Mouse (Mus musculus): ENCODE measurements around the gene Plekhb1. TPM values are rescaled to one million over a fixed set of nuclear protein-coding genes. Genes with fewer than 3 reads are reported as not detected.

Plekhb1 gene
- polyA plus RNA-seq, 1 experiment from 2014 or later = 1.4 TPM

- Histone ChIP-seq H3K27me3 (replicated peaks) (no peaks in the 10 kb centered on the region), H3K9me3 (replicated peaks) (no peaks in the 10 kb centered on the region), H3K9ac (no peak overlapping the region), H3K36me3 (no peaks in the 10 kb centered on the region), H3K4me1 (replicated peaks) (peaks cover 6% of the 10 kb centered on the region; the same call in 1 of the 2 replicates), H3K4me3 (no peak overlapping the region), H3K27ac (ENCODE audit: poor library complexity, severe bottlenecking) (no peak overlapping the region), H3K4me2 (no peak overlapping the region)
- ATAC-seq (ENCODE audit: insufficient number of reproducible peaks, low FRiP score) = no peak
- WGBS = 85% methylated on average over 4 of the region's 4 CpGs
Measured at GRCm38 (mm10) chr7:100616121-100616857, 45.9 kb downstream of the Plekhb1 start.

- H3K27ac ChIP-seq (ENCODE audit: poor library complexity, severe bottlenecking) = 0 out of 2 replicates have a peak overlapping the region, but pooled peaks have one; percentile 99
- H3K9ac ChIP-seq = peak overlapping the region; percentile 99
- peak overlapping the region; percentile 97 for H3K4me3 ChIP-seq
- ATAC-seq (ENCODE audit: insufficient number of reproducible peaks, low FRiP score) = no peak
- H3K4me1 ChIP-seq (replicated peaks) = peaks cover 10% of the 10 kb centered on the region; the same call in 1 of the 2 replicates
- no peaks in the 10 kb centered on the region for H3K36me3 ChIP-seq
- H3K4me2 ChIP-seq = peak overlapping the region; percentile 67
- 19% methylated on average over 4 of the region's 4 CpGs for WGBS
- H3K27me3 ChIP-seq (replicated peaks) = no peaks in the 10 kb centered on the region
- no peaks in the 10 kb centered on the region for H3K9me3 ChIP-seq (replicated peaks)
Measured at GRCm38 (mm10) chr7:100608910-100609309, 53.3 kb downstream of the Plekhb1 start.

GRCm38 (mm10) chr7:100608130-100608741, 54.0 kb downstream of the Plekhb1 start, which contains the start of gene Mrpl48:
TSS of gene Mrpl48 (minus strand) at chr7:100608301.
- no peaks in the 10 kb centered on the region for H3K36me3 ChIP-seq
- peak within 1 kb of the TSS; percentile 67 for H3K4me2 ChIP-seq
- H3K27me3 ChIP-seq (replicated peaks) = no peaks in the 10 kb centered on the region
- peak; percentile 56 for ATAC-seq (ENCODE audit: insufficient number of reproducible peaks, low FRiP score)
- peak within 1 kb of the TSS; percentile 99 for H3K9ac ChIP-seq
- under 1% methylated on average over 43 of the region's 43 CpGs for WGBS
- peak within 1 kb of the TSS; percentile 99 for H3K27ac ChIP-seq (ENCODE audit: poor library complexity, severe bottlenecking)
- peak within 1 kb of the TSS; percentile 97 for H3K4me3 ChIP-seq
- H3K9me3 ChIP-seq (replicated peaks) = no peaks in the 10 kb centered on the region
- H3K4me1 ChIP-seq (replicated peaks) = peaks cover 10% of the 10 kb centered on the region; the same call in 1 of the 2 replicates

- Histone ChIP-seq H3K27ac (ENCODE audit: poor library complexity, severe bottlenecking) (peak within 1 kb of the TSS; percentile 99), H3K36me3 (no peaks in the 10 kb centered on the region), H3K9me3 (replicated peaks) (no peaks in the 10 kb centered on the region), H3K27me3 (replicated peaks) (no peaks in the 10 kb centered on the region), H3K9ac (peak within 1 kb of the TSS; percentile 99), H3K4me2 (peak within 1 kb of the TSS; percentile 67), H3K4me1 (replicated peaks) (peaks cover 10% of the 10 kb centered on the region; the same call in 1 of the 2 replicates), H3K4me3 (peak within 1 kb of the TSS; percentile 97)
- under 1% methylated on average over 105 of the region's 105 CpGs for WGBS
- ATAC-seq (ENCODE audit: insufficient number of reproducible peaks, low FRiP score) = peak; percentile 96
Measured at GRCm38 (mm10) chr7:100607214-100608129, 54.7 kb downstream of the Plekhb1 start, which contains the start of gene Rab6a. TSS of gene Rab6a (plus strand) at chr7:100607410.

GRCm38 (mm10) chr7:100600211-100600610, 62.0 kb downstream of the Plekhb1 start:
- H3K36me3 ChIP-seq = no peaks in the 10 kb centered on the region
- H3K27me3 ChIP-seq (replicated peaks) = no peaks in the 10 kb centered on the region
- no peaks in the 10 kb centered on the region for H3K4me1 ChIP-seq (replicated peaks)
- H3K9ac ChIP-seq = no peak overlapping the region
- H3K9me3 ChIP-seq (replicated peaks) = 0 out of 2 replicates have a peak, but pooled peaks cover 2% of the 10 kb centered on the region
- no peak overlapping the region for H3K4me2 ChIP-seq
- no peak overlapping the region for H3K27ac ChIP-seq (ENCODE audit: poor library complexity, severe bottlenecking)
- no peak for ATAC-seq (ENCODE audit: insufficient number of reproducible peaks, low FRiP score)
- 62% methylated on average over 5 of the region's 5 CpGs for WGBS
- H3K4me3 ChIP-seq = no peak overlapping the region

- Histone ChIP-seq H3K36me3 (no peaks in the 10 kb centered on the region), H3K4me2 (no peak overlapping the region), H3K4me1 (replicated peaks) (no peaks in the 10 kb centered on the region), H3K4me3 (no peak overlapping the region), H3K27me3 (replicated peaks) (no peaks in the 10 kb centered on the region), H3K9me3 (replicated peaks) (no peaks in the 10 kb centered on the region), H3K9ac (no peak overlapping the region), H3K27ac (ENCODE audit: poor library complexity, severe bottlenecking) (no peak overlapping the region)
- ATAC-seq (ENCODE audit: insufficient number of reproducible peaks, low FRiP score) = no peak
Measured at GRCm38 (mm10) chr7:100593349-100593748, 68.9 kb downstream of the Plekhb1 start.

Other genes starting within 250 kb of the Plekhb1 start
- gene Ucp3, start 189.4 kb downstream of the Plekhb1 start, polyA plus RNA-seq (2016; fragmentation: Nextera tagmentation; extraction: Ambion mirVana) = 0.10 and 0.20 TPM in 2 replicates
- gene Ucp2, start 169.1 kb downstream of the Plekhb1 start, polyA plus RNA-seq (2016; fragmentation: Nextera tagmentation; extraction: Ambion mirVana) = 240 and 245 TPM in 2 replicates
- gene Dnajb13, start 147.5 kb downstream of the Plekhb1 start, polyA plus RNA-seq (2016; fragmentation: Nextera tagmentation; extraction: Ambion mirVana) = 0.10 and 0.28 TPM in 2 replicates
- 18.9 and 19.2 TPM in 2 replicates for gene Coa4, start 125.3 kb downstream of the Plekhb1 start, polyA plus RNA-seq (2016; fragmentation: Nextera tagmentation; extraction: Ambion mirVana)
- gene Rab6a, start 55.0 kb downstream of the Plekhb1 start, polyA plus RNA-seq (2016; fragmentation: Nextera tagmentation; extraction: Ambion mirVana) = 122 and 124 TPM in 2 replicates
- gene Mrpl48, start 54.1 kb downstream of the Plekhb1 start, polyA plus RNA-seq (2016; fragmentation: Nextera tagmentation; extraction: Ambion mirVana) = 74.3 and 76.2 TPM in 2 replicates
- 31.4 and 31.6 TPM in 2 replicates for gene Fam168a, start 44.2 kb upstream of the Plekhb1 start, polyA plus RNA-seq (2016; fragmentation: Nextera tagmentation; extraction: Ambion mirVana)
- gene Relt, start 201.0 kb upstream of the Plekhb1 start, polyA plus RNA-seq (2016; fragmentation: Nextera tagmentation; extraction: Ambion mirVana) = 4.1 TPM in 2 replicates

Data from heart, embryonic 12.5 days (tissue).